Mouse (Mus musculus) right cerebral cortex, postnatal 10 days (tissue): ENCODE measurements at regions not wholly inside any gene's neighbourhood (a gene's known extent, or its start where the extent isn't known, plus 50 kb on each side); places are given as distances from the start of the nearest gene placed in this dataset.

ENCODE experiments used
- DNase-seq, 2 experiments: peaks; one replicate each; pipeline ENCODE4 v3.0.0; 2021; ENCODE audit warnings: low spot score in 2 of 2

- DNase-seq, result no peak
These were observed 715.9 kb upstream of the Kirrel3 start for GRCm38 (mm10) chr9:33769811-33770210.

GRCm38 (mm10) chr9:33774178-33774577, 711.5 kb upstream of the Kirrel3 start:
- peak; percentile 22 to 30 for DNase-seq

- DNase-seq, result peak; percentile 52 to 67
These were observed 695.1 kb upstream of the Kirrel3 start for GRCm38 (mm10) chr9:33790617-33791016.

- DNase-seq, result no peak
These were observed 685.4 kb upstream of the Kirrel3 start for GRCm38 (mm10) chr9:33800250-33800649.

- DNase-seq, result no peak
These were observed 684.9 kb upstream of the Kirrel3 start for GRCm38 (mm10) chr9:33800763-33801162.

- no peak for DNase-seq
These were observed 670.8 kb upstream of the Kirrel3 start for GRCm38 (mm10) chr9:33814739-33815368.

- peak; percentile 53 to 76 for DNase-seq
These were observed 662.9 kb upstream of the Kirrel3 start for GRCm38 (mm10) chr9:33822574-33823394.

- peak; percentile 42 to 54 for DNase-seq
These were observed 659.6 kb upstream of the Kirrel3 start for GRCm38 (mm10) chr9:33826116-33826515.

- DNase-seq, result no peak
These were observed 658.3 kb upstream of the Kirrel3 start for GRCm38 (mm10) chr9:33827409-33827808.

GRCm38 (mm10) chr9:33837666-33838380, 647.9 kb upstream of the Kirrel3 start:
- no peak for DNase-seq

GRCm38 (mm10) chr9:33849623-33850022, 636.1 kb upstream of the Kirrel3 start:
- DNase-seq, result no peak

GRCm38 (mm10) chr9:33850024-33850423, 635.7 kb upstream of the Kirrel3 start:
- DNase-seq, result no peak

- no peak for DNase-seq
These were observed 634.7 kb upstream of the Kirrel3 start for GRCm38 (mm10) chr9:33850993-33851392.

GRCm38 (mm10) chr9:33856169-33856568, 629.5 kb upstream of the Kirrel3 start:
- DNase-seq, result peak in 1 of 2 experiments; percentile 33

GRCm38 (mm10) chr9:33858511-33858910, 627.2 kb upstream of the Kirrel3 start:
- DNase-seq, result no peak

GRCm38 (mm10) chr9:33868666-33869065, 617.0 kb upstream of the Kirrel3 start:
- DNase-seq, result no peak

GRCm38 (mm10) chr9:33887279-33887678, 598.4 kb upstream of the Kirrel3 start:
- no peak for DNase-seq

GRCm38 (mm10) chr9:33892001-33892400, 593.7 kb upstream of the Kirrel3 start:
- no peak for DNase-seq

GRCm38 (mm10) chr9:33901313-33902076, 584.2 kb upstream of the Kirrel3 start:
- no peak for DNase-seq

- DNase-seq, result peak in 1 of 2 experiments; percentile 30
These were observed 581.6 kb upstream of the Kirrel3 start for GRCm38 (mm10) chr9:33903991-33904570.

GRCm38 (mm10) chr9:33914919-33915318, 570.8 kb upstream of the Kirrel3 start:
- DNase-seq, result no peak
